Mouse (Mus musculus): ENCODE data around the gene Ak1. TPM values are rescaled to one million over a fixed set of nuclear protein-coding genes. Genes with fewer than 3 reads are reported as not detected.
A peak's percentile ranks its signal among the peaks of the same experiment; 100 is the strongest.

Ak1 gene
- total RNA-seq, 4 experiments from 2014 or later, result 1,455 to 1,877 (median 1,746) TPM

DNA sequence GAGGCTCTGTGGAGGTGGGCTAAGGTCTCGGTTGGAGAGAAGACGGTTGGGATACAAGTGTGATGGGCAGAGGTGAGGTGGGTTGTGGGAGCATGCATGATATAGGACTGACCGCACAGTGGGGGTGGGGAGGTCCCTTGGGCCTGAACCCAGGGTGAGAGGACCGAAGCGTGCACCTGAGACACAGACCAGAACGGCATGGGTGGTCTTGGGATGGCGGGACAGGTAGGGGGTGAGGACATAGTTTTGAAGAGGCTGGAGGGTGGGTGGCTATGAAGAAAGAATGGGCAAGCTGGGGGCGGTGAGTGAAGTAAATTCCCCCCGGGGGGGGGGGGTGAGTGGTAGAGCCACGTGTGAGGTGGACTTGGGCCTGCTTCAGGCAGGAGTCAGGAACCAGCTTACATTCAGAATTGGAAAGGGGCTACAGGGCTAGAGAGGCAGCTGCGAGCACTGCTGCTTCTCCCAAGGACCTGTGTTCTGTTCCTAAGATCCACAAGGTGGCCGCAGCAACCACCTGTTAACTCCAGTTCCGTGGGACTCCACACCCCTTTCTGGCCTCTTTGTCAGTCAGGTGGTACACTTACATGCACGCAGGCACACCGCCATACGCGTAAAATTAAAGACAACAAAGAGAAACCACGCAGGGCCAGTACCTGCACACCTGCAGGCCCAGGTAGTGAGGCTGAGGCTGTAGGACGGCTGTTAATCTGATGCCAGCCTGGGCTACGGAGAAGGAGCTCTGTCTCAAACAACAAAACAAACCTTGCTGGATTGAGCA is 5.9 kb downstream of the Ak1 start:
- DNase-seq (ENCODE audit: low spot score in 2 of 2), result no peak

DNA sequence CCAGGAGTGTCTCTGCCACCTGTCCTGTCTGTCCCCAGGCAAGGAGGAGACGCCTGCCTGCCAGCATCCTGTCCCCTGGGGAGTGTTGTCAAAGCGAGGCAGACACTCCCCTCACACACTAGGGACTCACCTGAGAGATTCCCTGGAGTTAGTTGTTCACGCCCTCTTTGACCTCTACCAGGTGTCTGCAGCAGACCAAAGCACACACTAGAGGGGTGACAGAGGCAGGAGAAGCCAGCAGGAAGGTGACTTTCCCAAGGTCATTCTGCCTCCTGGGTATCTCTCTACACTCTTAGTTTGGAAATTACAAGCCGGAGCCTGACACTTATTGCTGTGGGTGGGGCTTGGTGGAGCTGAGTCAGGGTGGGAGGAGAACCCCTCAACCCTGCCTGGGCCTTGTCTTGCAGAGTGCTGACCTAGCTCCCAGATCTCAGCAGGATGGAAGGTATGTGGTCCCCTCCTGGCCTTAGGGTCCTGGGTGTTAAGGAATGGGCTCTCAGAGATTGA is 6.5 kb downstream of the Ak1 start:
- DNase-seq (ENCODE audit: low spot score in 2 of 2), result no peak

DNA sequence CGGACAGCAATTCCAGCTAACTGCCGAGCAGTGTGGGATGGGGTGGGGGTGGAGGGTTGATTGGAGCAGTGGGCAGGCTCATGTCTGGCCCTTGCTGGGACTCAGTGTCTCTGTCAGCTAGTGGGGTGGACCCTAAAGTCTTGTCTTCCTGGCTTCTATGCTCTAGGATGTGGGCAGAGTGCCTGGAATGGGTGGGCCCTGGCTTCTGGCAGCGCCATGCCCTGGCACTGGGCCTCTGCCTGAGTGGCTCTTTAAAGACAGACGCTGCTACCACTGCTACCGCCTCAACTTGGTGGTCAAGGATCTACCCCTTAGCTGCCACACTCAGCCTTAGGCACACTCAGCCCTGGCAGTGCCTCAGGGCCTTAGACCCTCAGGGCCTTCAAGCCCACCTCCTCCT is 7.2 kb downstream of the Ak1 start:
- peak; percentile 81 to 87 for DNase-seq (ENCODE audit: low spot score in 2 of 2)

DNA sequence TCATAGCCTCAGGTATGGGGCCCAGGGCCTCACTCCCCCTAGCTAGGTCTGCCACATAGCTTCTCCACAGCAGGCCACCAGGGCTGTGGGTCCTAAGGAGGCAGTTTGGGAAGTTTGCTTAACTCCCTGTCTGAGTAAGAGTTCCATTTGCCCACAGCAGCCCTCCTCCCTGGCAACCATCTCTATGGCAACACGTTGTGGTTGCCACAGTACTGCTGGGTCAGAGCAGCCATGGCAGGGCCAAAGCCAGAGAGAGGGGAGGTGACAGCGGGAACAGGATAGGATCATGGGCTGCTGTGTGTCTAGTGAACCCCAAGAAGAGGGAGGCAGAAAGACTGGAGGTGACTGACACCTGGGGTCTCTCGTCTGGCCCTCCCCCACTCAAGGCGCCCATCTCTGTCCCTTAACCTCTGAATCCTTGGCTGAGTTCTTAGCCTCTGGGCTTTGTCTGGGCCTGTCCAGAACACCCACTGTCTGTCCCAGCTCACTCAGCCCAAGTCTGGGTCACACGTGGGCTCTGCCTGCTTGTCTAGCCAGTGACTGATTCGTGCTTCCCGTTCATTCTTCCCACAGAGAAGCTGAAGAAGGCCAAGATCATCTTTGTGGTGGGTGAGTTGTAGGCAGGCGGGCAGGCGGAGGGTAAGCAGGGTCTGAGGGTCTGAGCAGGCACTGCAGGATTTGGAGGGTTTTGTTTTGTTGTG is 7.9 kb downstream of the Ak1 start:
- DNase-seq (ENCODE audit: low spot score in 2 of 2), result no peak

DNA sequence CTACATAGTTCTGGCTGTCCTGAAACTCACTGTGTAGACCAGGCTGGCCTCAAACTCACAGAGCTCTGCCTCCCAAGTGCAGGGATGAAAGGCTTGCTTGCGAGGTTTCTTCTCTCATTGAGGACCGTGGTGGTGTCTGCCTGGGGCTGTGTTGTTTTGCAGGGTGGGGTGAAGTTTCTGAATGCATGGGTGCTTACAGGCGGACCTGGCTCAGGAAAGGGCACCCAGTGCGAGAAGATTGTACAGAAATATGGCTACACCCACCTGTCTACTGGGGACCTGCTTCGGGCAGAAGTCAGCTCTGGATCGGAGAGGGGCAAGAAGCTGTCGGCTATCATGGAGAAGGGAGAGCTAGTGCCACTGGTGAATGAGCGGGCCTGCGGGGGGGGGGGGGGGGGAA is 8.5 kb downstream of the Ak1 start:
- DNase-seq (ENCODE audit: low spot score in 2 of 2), result no peak

DNA sequence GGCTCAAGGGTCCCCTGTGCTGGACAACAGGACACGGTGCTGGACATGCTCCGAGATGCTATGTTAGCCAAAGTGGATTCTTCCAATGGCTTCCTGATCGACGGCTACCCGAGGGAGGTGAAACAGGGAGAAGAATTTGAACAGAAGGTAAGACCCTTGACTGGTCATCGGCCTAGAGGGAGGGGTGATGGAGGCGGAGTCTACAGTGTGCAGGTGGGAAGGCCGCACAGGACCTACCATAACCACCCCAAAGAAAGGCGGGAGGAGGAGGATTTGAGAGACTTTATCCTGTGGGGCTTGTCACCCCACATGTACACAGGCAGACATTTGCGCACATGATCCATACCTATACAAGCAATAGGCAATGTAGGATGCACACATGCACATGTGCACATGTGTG is 9.5 kb downstream of the Ak1 start:
- no peak for DNase-seq (ENCODE audit: low spot score in 2 of 2)

DNA sequence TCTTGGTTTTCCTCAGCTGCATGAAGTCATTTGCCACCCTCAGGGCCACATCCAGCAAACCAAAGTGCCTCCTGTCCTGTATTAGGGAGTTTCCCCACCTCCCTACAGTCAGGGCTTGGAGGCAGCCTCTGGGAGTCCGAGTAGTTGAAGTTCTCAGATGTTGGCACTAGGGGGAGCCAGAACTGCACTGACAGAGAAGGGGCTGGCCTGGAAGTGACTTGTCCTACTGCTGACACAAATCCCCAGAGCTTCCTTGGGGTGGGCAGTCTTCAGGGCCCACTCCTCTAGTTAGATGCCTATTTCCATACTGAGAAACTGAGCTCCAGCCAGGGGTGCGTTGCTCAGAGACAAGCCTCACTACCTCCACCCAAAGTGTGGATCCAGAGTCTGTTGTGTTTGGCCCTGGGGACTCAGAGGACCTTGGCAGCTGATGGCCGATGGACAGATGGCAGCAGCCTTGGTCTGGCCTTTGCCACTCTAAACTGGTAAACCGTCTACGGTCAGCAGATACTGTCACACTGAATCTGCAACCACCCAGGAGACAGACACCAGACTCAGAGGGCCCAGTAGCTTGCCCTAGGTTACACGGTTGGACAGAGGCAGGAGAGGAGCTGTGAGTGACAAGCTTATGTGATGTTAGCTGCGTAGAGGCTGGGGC is 10.3 kb downstream of the Ak1 start:
- DNase-seq (ENCODE audit: low spot score in 2 of 2), result peak; percentile 74 to 77

DNA sequence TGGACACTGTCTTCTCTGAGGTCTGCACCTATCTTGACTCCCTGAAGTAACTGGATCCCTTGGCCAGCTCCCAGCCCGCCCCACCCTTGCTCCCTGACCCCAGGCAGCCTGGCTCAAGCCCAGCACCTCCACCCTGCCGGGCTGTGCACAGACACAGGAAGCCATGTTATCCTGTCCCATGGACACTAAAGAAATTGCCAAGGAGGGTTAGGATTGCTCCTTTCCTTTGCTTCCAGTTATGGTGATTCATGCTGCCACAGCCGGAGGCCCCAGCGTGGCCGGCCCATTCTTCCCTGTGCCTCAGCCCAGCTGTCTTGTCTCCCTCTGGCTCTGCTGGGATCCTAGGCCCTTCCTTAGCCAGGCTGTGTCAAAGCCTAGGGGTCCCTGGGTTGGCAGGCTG is 12.1 kb downstream of the Ak1 start:
- peak in 1 of 2 experiments; percentile 60 for DNase-seq (ENCODE audit: low spot score in 2 of 2)

DNA sequence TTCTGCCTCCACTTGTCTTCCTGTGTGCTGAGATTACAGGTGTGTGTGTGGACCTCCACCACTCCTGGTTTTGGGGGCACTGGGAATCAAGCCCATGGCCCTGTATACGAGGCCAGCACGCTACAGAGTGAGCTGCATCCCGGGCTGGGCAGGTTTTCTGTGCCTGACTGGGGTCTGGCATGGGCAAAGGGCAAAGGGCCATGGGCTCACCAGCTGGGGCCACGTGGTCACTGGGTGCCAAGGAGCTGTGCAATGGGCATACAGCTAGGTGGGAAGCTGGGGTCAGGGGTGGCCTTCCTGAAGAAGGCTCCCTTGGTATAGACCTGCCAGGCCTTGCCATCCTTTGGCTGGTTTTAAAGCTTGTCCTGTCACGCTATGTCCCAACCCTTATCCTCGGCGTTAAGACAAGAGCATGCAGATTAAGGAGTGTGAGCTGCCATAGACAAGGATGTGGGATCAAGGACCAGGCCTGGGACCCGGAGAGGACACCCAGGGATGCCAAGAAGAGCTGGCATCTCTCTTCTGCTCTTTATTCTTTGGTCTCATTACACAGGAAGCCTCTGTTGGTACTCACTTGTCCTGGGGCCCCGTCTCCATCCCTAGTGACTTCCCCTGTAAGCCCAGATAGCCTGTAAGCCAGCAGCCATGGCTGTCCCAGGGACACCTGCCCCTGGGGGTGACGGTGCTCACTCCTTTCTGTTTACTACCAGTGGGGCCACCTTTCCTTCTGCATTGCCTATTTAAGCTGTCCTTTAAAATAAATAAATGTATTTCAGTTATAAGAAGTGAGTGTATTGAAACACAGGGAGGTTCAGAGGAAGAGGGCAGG is 12.9 kb downstream of the Ak1 start:
- DNase-seq (ENCODE audit: low spot score in 2 of 2), result no peak

DNA sequence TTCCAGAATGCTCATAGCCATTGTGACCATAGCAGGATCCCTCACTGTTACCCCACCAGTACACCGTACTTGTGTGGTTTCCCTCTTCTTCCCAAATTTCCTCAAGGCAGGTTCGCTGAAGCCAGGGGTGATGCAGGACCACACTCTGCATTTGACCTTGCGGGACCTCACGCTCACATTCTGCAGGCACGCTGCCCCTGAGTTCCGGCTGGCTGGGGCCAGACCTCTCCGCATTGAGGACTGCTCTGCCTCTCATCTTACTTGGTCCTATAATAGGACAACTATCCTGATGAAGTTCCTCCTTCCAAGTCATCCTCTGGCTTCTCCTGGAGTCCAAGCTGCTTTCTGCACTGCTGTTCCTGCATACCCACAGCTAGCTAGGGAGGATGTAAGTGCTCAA is 15.1 kb downstream of the Ak1 start:
- DNase-seq (ENCODE audit: low spot score in 2 of 2), result no peak

DNA sequence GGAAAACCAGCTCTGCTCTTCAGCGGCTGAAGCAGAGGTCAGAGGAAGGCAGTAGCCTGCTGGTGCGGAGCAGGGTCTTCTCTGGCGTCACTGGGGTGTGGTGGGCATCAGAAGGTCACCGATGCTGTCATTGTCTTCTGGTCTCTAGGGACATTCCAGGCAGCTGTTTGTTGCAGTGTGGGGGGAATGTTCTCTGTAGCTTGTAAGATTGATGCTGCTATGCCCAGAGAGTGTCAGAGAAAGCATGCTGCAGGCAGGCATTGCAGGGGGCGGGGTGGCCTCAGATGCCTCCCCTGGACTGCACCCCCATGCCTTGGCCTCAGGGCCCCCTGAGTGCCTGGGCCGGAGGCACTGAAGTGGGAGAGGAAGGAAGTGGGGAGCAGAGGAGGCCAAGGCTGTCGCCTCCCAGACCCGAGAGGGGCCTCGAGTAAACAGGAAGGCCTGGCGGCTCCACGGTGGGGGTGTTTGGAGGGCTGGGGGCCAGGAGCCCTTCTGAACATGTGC is 16.3 kb downstream of the Ak1 start:
- DNase-seq (ENCODE audit: low spot score in 2 of 2), result no peak

DNA sequence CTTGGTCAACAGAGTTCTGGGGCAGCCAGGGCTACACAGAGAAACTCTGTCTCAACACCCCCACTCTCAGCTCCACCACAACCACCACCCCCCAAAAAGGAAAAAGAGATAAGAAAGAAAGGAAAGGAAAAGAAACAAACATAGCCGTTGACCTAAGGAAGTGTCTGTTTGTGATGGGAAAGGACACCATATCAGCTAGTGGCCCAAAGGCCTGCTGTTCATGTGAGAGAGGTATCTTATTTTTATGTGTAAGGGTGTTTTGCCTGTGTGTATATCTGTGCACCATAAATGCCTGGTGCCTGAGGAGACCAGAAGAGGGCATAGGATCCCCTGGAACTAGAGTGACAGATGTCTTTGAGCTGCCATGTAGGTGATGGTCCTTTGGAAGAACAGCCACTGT is 18.1 kb downstream of the Ak1 start:
- DNase-seq (ENCODE audit: low spot score in 2 of 2), result no peak

DNA sequence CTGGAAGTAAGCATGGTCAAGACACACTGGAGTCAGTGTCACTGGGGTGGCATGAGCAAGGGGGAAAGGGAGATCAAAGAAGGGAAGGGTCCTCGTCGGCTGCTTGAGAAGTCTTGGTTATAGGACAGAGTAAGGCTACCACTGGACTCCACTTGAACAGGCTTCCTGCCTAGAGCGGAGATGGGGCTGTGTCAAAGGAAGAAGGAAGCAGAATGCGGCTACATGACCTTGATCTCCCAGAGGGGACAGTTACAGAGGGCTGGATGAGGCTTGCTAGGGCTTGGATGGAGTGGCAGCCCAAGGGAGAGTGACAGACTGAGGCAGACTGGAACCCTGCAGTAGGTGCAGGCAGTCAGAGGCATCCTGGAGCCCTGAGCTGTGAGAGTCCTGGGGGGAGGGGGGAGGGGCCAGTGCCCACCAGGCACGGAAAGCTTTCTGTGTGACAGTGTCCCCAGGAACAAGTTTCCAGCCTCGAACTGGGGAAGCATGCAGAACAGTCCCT is 19.0 kb downstream of the Ak1 start:
- DNase-seq (ENCODE audit: low spot score in 2 of 2), result no peak

DNA sequence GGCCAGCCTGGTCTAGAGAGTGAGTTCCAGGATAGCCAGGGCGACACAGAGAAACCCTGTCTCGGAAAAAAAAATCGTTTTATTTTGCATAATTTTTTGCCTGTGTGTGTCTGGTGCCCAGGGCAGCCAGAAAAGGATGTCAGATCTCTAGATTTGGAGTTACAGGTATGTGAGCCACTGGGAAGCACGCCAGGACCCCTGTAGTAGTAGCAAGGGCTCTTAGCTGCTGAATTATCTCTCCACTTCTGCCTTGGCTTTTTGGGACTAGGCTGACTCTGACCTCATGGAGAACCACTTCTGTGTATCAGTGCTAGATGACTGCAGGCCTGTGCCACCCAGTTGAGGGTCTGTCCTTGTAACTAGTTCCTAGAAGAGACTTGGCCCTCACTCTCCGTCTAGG is 20.3 kb downstream of the Ak1 start:
- no peak for DNase-seq (ENCODE audit: low spot score in 2 of 2)

DNA sequence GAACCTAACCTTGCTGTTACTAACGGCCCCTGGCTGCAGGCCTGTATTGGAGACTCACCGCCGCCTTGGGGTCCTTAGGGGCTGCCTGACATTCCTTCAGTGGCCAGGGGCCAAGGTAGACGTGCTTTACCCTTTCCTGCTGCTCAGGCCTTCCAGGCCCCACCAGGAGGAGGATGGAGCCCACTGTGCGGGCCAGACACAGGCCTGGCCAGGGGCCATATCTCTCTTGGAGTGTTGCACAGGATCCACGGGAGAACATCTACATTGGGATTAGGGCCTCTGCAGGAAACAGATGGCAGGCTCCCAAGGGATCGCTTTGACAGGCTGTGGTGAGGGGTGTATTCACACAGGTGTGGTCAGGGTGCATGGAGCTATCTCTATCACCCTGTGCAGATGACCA is 21.3 kb downstream of the Ak1 start:
- no peak for DNase-seq (ENCODE audit: low spot score in 2 of 2)

DNA sequence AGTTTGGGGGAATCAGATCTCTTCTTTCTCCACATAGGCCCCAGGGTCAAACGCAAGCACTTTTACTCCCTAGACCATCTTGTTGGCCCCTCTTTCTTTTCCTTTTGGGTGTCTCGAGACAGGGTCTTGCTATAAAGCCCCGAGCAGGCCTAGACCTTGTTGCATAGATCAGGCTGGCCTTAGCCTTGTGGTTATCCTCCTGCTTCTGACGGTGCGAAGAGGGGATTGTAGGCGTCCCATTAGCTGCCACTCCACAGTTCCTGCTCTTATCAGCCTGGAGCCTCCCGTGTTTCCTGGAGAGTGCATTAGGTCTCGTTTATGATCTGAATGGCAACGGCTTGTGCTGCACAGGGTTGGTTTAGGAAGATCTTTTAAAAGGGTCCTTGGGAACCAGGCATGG is 22.5 kb downstream of the Ak1 start:
- no peak for DNase-seq (ENCODE audit: low spot score in 2 of 2)

DNA sequence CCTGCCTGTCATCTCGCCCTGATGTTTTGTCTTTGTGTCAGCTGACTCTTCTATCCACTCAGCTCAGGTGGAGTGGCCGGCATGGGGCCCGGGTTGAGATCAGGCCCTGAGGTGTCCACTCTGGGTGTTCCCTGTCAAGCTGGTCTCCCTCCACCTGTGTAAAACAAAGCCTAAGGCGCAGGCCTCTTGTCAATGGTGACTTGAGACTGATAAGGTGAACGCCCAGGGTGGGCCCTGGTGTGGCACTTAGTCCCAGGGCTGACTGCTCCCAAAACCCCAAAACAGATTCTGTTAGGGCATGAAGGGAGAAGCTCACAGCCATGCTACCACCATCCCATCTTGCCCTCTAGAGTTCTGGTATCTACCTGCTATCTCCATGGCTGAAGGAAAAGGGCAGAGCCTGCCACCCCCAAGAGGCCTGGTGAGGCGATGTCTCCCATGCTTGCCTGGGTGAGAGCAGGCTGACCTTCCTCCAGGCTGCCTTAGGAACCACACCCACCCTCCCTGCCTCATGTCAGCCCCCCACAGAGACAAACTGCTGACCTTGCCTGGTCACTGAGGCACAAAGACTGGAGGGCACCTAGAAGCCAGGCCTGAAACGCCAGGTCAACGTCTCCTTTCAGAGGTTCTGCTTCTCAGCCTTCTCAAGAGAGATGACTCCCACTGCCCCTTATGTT is 23.4 kb downstream of the Ak1 start:
- no peak for DNase-seq (ENCODE audit: low spot score in 2 of 2)

DNA sequence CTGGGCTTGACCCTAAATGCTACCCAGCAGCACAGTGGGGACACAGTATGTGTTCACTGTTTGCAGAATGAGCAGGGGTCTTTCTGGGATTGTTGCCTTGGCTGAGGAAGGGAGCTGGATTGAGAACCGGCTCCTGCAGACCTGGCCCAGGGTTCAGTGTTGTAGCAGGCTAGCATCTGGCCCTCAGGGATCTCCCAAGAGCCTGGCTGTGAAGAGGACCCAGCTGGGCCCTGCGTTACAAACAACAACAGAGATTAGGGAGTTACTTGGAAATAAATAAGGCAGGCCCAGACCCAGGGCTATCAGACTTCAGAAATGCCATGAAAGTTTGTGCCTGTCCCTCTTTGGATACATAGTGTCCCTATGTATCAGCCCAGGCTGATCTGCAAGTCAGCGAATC is 24.1 kb downstream of the Ak1 start:
- no peak for DNase-seq (ENCODE audit: low spot score in 2 of 2)

DNA sequence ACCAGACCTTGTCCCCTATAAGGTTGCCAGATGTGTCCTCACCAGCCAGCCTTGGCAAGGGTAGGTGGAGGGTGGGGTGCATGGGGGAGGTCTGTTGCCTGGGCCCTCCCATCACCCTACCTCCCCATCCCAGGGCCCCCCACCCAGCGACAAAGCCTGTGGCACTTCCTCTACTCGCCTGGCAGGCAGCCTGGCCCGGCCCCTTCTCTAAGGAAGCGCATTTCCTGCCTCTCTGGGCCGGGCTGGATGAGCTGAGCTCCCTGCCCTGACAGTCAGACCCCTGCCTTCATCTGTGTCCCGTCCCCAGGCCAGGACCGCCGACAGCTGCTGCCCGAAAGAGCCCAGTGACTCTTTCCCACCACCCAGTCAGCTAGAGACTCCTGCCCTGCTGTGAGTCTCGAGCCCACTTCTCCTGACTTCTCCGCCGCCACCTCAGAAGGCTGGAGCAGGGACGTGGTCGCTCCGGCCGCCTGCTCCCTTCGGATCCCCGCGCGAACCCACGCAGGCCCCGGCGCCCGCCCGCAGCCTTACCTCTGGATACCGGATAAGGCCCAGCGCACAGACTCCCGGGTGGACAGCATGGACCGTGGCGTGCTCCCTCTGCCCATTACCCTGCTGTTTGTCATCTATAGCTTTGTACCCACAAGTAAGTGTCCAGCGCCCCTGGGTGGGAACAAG is 25.0 kb downstream of the Ak1 start, which contains the start of gene Eng:
Eng (plus strand) TSS at position 217 of the 678 bp plus-strand sequence.
- peak; percentile 55 to 66 for DNase-seq (ENCODE audit: low spot score in 2 of 2)

DNA sequence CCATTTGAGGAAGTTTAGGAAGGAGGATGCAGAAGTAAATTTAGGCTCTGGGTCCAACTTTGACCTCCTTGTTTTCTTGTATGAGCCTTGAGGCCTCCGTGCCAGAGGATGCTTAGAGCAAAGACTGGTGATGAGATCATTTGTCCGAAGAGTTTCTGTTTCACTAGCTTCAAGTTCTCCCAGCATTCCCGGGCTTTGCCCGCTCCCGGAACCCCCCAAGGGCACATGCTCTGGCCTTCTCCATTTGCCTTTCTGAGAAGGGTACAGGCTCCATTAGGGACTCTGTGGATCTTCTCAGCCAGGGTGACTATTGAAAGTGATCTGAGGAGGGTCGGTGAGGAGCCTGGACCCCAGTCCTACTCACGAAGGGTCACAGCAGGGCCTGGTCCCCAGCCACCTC is 25.8 kb downstream of the Ak1 start:
- no peak for DNase-seq (ENCODE audit: low spot score in 2 of 2)

Measured in gastrocnemius, adult 8-10 months (tissue).